Mouse (Mus musculus) right cerebral cortex, adult 18-20 months (tissue): ENCODE data around the gene Lipt2.
A peak's percentile ranks its signal among the peaks of the same experiment; 100 is the strongest.

Experiments used
- DNase-seq: peaks from one replicate; pipeline ENCODE4 v3.0.0; 2022; ENCODE audit warnings: mixed read lengths

Lipt2 gene

GRCm38 (mm10) chr7:100159105-100159841 is at the start of gene Lipt2:
Gene Lipt2 (plus strand): TSS chr7:100159277.
- DNase-seq, result peak; percentile 94

DNA sequence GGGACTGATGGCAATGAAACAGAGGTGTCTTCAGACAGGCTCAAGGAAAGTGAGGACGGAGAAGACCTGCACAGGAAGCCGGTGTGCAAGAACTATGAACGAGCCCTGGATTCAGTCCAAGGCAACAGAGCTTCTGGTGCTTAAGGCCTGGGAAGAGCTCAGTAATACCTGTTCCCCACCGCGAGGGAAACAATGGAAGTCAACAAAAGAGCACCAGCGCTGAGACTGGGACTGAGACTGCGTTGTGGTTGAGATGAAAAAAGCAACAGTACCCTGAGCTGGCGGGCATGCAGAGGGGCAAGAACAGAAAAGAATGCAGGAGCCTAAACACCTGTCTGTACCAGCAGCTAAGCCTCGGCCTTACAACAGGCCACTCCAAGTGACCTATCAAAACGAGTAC is 47.6 kb upstream of the Lipt2 start:
- DNase-seq, result no peak

GRCm38 (mm10) chr7:100113821-100114220 is 45.3 kb upstream of the Lipt2 start:
- no peak for DNase-seq

DNA sequence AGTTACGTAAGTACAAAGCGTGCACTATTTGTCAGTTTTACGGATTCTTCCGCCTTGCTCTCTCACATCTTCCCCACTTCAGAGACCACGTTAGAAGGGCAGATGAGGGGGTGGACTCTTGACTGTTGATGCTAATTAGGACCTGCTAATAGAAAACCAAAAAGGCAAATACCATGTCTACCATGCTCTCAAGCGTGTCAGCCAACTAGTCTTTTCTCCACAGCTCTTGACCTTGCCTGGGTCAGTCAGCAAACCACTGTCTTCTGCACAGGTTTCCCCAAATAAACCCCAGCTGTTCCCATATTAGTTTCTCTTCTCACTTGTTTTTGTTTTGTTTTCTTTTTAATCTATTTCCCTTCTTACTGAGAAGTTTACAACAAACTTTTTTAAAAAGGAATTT is 44.8 kb upstream of the Lipt2 start:
- DNase-seq, result no peak

GRCm38 (mm10) chr7:100120791-100121261 is 38.3 kb upstream of the Lipt2 start:
- DNase-seq, result peak; percentile 40

- peak; percentile 99 for DNase-seq
Measured at GRCm38 (mm10) chr7:100121376-100121789, 37.7 kb upstream of the Lipt2 start, which contains the start of gene Pold3. Gene Pold3 (minus strand): TSS chr7:100121565.

GRCm38 (mm10) chr7:100123486-100123885 is 35.6 kb upstream of the Lipt2 start:
- DNase-seq, result no peak

GRCm38 (mm10) chr7:100124211-100124610 is 34.9 kb upstream of the Lipt2 start:
- no peak for DNase-seq

DNA sequence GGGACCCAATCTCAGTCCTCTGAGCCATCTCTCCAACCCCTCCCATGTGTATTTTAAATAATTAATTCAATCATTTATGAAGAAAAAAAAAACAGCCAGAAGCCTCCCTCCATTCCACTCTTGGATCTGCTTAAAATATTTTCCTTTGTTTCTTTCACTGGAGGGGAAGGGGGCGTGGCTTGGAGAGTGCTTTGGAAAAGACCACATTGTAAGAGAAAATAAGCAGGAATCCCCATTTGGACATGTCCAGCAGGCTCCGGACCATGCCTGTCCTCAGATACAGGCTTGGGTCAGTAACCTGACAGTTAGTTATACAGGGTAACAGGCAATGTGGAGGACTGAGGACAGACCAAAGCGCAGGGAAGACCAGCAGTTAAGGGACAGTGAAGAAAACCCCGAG is 33.9 kb upstream of the Lipt2 start:
- DNase-seq, result no peak

GRCm38 (mm10) chr7:100126514-100126913 is 32.6 kb upstream of the Lipt2 start:
- DNase-seq, result no peak

DNA sequence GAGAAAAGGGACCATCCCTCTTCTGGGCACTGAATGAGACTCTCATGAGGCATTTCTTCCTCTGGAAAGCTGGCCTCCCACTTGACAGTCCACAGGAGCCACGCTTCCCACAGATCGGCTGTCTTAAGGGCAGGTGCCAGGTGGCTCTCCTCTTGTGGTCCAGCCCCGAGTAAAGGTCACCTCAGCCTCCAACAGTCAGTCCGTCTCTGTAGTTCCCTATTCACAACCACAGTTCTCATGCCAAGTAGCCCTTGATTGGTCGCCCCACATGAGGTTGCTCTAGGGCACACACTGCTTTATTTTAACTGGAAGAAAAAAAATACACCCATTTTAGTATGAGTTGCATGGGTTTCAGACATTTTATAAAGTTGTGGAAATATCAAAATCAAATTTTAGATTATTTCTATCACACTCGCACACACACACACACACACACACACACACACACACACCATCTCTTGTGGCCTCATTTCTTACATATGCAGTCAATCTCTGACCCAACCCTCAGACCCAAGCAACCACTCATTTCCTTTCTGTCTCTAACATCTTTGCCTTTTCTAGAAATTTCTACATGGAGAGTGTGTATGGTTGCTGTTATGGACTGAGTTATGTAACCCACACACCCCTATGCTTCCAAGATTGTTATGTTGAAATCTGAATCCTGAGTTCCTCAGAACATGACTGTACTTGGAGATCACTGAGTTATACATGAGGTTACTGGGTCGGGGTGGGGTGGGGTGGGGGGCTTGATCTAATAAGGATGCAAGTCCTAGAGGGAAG is 30.6 kb upstream of the Lipt2 start:
- no peak for DNase-seq

DNA sequence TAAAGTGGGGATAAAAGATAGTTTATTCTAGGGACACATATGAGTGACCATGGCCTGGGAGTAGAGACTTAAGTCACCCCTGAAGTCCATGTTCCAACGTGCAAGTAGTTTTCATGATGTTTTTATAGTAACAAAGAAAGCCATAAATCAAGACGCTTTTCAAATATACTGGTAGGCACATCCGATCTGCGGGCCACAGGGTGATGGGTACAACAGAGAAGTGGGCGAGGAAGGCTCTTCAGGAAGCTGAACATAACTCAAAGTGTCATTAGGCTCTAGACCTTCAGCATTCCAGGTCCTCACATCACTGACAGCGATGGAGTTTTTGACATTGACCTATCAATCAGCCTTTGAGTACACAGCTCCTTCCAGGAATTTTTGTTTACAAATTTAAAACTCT is 28.5 kb upstream of the Lipt2 start:
- DNase-seq, result no peak

- no peak for DNase-seq
Measured at GRCm38 (mm10) chr7:100132379-100132778, 26.7 kb upstream of the Lipt2 start.

DNA sequence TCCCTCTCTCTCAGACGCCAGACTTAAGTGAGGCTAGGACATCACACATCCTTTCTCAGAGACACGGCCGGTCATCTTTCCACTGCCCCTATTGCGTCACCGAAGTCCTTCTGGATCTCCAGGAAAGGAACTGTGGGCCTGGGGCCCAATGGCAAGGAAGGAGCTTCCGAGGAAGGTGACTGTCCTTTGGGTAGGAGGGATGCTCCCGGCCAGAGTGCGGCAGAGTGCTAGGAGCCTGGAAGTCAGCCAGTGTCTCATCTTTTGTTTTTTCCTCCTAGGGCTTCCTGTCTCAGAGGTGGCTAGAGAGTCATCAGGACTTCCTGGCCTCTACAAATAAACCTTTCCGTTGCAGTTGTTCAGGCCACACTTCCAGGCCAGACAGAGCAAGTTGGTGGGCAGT is 22.0 kb upstream of the Lipt2 start:
- DNase-seq, result no peak

DNA sequence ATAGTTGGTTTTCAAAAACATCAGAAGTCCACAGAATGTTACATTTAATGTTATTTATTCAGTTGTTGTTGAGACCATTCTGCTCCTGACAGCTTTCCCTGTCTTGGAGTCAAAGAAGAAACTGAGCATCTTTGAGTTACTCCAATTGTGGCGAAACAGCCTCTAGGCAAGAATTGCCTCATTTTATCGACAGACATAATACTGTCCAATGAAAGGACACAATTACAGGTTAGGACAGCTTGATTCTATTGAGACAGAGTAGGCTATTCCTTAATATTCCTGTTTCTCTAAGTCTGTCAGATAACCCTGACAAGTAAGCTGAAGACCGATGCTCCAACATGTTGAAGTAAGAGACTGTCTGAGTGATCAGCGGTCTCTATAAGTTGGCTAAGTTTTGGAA is 21.0 kb upstream of the Lipt2 start:
- no peak for DNase-seq

DNA sequence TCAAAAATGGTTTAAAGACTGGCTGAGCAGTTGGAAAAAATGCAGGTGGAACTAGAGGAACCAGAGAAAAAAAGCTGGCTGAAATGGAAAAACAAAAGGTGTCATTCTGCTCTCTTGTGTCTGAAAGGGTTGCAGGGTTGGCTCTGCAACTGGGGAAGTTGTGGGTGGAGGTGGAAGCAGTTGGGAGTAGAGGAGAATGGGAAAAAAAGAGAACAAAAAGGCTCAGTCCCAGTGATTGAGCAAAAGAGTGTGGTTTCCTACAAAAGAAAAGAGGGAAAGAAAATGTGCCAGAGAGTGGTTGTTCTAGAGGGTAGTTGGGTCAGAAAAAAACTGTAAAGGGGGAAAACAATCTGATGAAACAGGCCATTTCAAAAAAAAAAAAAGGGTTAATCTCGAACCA is 18.5 kb upstream of the Lipt2 start:
- no peak for DNase-seq

DNA sequence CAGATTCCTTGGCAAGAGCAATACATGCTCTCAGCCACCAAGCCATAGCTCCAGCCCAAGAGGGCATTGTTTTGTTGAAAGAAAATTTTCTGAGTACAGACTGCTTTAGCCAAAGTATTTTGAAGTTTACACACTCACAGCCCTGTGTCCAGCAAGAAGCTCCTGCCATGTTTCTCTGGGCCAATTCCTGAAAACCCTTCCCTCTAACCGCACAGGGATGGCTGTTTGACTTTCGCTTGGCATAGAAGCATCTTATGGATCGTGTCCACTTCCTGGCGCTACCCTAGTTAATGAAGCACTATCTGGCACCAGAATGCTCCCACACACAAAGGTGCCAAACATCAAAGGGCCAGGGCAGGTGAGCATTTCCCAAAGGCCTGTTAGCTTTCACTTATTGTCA is 10.5 kb upstream of the Lipt2 start:
- DNase-seq, result no peak

- no peak for DNase-seq
Measured at GRCm38 (mm10) chr7:100150086-100150485, 9.0 kb upstream of the Lipt2 start.

DNA sequence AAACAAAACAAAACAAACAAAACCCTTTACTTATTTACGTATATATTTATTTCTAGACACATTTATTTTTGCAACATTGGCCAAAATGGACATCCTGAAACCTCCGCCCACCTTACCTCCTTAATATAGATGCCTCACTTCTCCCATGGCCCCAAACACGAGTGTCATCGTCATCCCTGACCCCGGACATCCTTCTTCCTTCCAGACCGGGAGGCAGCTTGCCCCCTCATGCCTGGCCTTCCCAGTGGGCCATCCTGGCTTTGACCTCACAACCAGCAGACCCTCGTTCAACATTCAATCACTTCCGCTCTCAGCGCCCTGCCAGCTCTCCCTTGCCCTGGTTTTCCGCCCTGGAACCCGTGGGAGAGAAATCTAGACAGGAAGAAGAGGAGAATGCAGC is 8.5 kb upstream of the Lipt2 start:
- no peak for DNase-seq

DNA sequence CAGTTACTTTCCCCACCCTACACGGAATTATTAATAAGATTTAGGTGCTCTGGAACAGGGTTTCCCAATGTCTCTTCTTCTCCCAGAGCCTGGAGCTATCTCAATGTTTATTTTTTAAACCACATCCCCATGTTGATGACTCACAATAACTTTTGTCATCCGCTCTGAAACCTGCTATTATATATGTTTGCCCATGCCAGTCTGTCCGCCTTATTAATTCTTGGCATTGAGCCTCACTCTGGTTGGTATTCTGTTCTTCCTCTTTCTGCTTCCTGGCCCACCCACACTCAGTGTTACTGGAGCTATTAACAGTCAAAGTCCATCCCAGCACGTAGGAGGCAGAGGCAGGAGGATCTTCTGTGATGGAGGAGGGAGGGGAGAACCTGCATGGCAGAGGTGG is 1.4 kb upstream of the Lipt2 start:
- no peak for DNase-seq

- peak; percentile 5 for DNase-seq
Measured at GRCm38 (mm10) chr7:100160006-100160405, 929 bp downstream of the Lipt2 start.

DNA sequence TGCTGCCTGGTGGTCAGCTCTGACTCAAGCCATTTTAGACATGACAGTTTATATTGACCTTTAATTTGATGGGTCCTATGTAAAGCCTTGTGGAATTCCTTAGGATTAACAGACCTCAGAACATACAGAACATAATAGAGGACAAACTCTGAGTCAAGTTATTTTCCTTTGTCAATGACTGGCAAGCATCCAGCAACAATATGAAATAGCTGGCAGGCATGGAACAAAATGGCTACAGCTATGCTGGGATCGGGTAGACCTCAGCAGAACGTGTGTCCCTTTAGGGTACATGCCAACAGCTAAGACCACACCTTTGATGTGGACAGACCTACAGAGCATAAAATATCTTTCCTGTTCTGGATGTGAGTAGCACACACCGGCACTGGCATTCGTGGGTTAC is 4.4 kb downstream of the Lipt2 start:
- no peak for DNase-seq

DNA sequence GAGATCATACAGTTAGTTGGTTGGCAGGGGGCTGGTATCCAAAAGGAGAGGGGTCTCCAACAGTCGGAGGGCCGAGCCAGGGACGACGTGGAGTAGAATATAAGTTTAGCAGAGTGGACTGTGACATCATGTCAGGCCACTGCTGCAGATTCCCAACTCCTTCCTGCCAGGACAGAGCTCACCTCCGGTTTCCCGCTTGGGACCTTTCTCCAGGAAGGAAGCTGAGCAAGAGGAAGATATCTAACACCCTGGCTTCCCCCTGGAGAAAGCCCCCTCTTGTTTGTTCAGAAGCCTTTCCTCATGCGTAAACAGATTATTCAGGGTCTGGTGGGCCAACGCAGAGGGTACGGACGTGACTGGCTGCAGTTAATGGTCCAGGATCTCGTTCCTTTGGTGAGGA is 9.6 kb downstream of the Lipt2 start:
- DNase-seq, result no peak

- DNase-seq, result no peak
Measured at GRCm38 (mm10) chr7:100170756-100171155, 11.7 kb downstream of the Lipt2 start.
